Mouse (Mus musculus) heart, embryonic 10.5 days (tissue): ENCODE results near the gene Gm20708. TPM values are rescaled to one million over a fixed set of nuclear protein-coding genes. Genes with fewer than 3 reads are reported as not detected.
"Not testable (repeated sequence)": the region's sequence is repeated elsewhere in the genome, so short reads cannot be mapped to it uniquely, and the experiment has no call there.

Experiments
- DNase-seq: peaks from one replicate; pipeline ENCODE4 v3.0.0-alpha.2; 2017; ENCODE audit warnings: low spot score
- H3K27ac ChIP-seq: fragments of 300-500 bp; sonication (generic); 2 replicates; pipeline ENCODE4 v1.5.1; 2016; ENCODE audit warnings: mild to moderate bottlenecking
- H3K27me3 ChIP-seq: fragments of 300-500 bp; sonication (generic); 2 replicates; pipeline ENCODE4 v1.6.1; 2016; ENCODE audit warnings: mild to moderate bottlenecking; ENCODE audit not compliant: poor library complexity, insufficient read depth, severe bottlenecking
- H3K36me3 ChIP-seq: fragments of 300-500 bp; sonication (generic); 2 replicates; pipeline ENCODE4 v1.6.1; 2016; ENCODE audit warnings: mild to moderate bottlenecking, moderate library complexity
- H3K4me1 ChIP-seq: fragments of 300-500 bp; sonication (generic); 2 replicates; pipeline ENCODE4 v1.6.1; 2016; ENCODE audit warnings: mild to moderate bottlenecking
- H3K4me3 ChIP-seq: fragments of 300-500 bp; sonication (generic); 2 replicates; pipeline ENCODE4 v1.5.1; 2016; ENCODE audit warnings: mild to moderate bottlenecking, moderate library complexity
- H3K9me3 ChIP-seq: fragments of 300-500 bp; sonication (generic); 2 replicates; pipeline ENCODE4 v1.6.1; 2016; ENCODE audit warnings: mild to moderate bottlenecking, moderate library complexity
- WGBS: fragments of 180-500 bp; shearing (Covaris S2); methylation state at CpG from one replicate; pipeline ENCODE4 v1.1.7; 2016; 5-methylcytosine and 5-hydroxymethylcytosine counted together
- polyA plus RNA-seq: library from polyadenylated mRNA; unstranded; fragments of >200 nt; fragmentation: Nextera tagmentation; extraction: Ambion mirVana; gene quantifications from 2 replicates; pipeline ENCODE4 v1.2.1, GENCODE M21; 2016

Gene Gm20708
- polyA plus RNA-seq, 1 experiment from 2014 or later: 1.1 TPM

GRCm38 (mm10) chr11:117800038-117800437 lies 9.4 kb upstream of the Gm20708 start:
- Histone ChIP-seq H3K9me3 (no peaks in the 10 kb centered on the region), H3K27me3 (peaks cover 10% of the 10 kb centered on the region), H3K4me1 (peaks cover 34% of the 10 kb centered on the region), H3K4me3 (no peak overlapping the region), H3K27ac (no peak overlapping the region), H3K36me3 (no peaks in the 10 kb centered on the region)
- no peak for DNase-seq
- WGBS: 82% methylated on average over 7 of the region's 7 CpGs

DNA sequence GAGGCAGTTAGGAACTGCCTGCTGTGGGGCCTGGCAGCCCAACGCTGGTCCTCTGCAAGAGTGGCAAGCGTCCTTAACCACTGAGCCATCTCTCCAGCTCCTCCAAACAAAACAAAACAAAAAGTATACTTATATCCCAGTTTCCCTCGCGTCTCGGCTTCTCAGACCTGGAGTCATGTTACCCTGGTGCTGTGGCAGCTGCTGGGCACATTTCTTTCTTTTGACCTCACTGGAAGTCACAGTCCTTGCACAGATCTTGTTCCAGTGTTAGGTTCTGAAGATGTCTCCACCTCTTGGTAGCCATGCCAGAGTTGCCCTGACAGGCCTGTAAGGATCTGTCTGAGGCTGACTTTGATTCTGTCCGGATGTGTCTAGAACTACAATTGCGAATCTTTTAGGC lies 7.8 kb upstream of the Gm20708 start:
- 79% methylated on average over 7 of the region's 7 CpGs for whole genome bisulfite sequencing
- DNase-seq: no peak
- no peak overlapping the region for H3K4me3 ChIP-seq

DNA sequence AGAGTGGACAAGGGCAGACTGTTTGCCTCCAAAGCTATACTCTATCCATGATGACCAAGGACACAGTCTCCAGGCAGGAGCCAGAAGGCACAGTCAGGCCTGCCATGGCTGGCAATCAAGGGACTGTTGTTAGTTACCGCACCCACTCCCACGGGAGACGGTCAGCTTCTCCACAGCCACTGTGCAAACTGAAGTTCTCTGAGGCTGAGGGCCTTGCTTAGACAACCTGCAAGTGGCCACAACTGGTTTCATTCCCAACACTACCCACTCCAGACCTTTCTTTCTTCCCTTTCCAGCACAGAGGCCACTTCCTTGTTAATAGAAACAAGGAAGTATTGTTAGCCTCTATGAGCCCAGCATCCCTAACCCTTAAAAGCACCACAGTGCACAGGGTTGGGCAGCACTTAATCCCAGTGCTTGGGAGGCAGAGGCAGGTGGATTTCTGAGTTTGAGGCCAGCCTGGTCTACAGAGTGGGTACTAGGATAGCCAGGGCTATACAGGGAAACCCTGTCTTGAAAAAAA lies 6.2 kb upstream of the Gm20708 start:
- no peak for DNase-seq
- Histone ChIP-seq H3K36me3 (no peaks in the 10 kb centered on the region), H3K4me3 (no peak overlapping the region), H3K9me3 (no peaks in the 10 kb centered on the region), H3K27me3 (peaks cover 4% of the 10 kb centered on the region; the same call in 1 of the 2 replicates), H3K27ac (peak overlapping the region; percentile 1; the same call in 1 of the 2 replicates), H3K4me1 (peaks cover 19% of the 10 kb centered on the region)
- 86% methylated on average over 3 of the region's 3 CpGs for WGBS

More for the DNA sequence above, 7.8 kb upstream of the Gm20708 start:
- H3K36me3 ChIP-seq: no peaks in the 10 kb centered on the region
- peaks cover 32% of the 10 kb centered on the region for H3K4me1 ChIP-seq
- no peak overlapping the region for H3K27ac ChIP-seq
- H3K27me3 ChIP-seq: peaks cover 10% of the 10 kb centered on the region
- H3K9me3 ChIP-seq: no peaks in the 10 kb centered on the region

- WGBS: 92% methylated on average over 6 of the region's 6 CpGs
- Histone ChIP-seq H3K4me1 (peaks cover 38% of the 10 kb centered on the region), H3K36me3 (no peaks in the 10 kb centered on the region)
Measured at GRCm38 (mm10) chr11:117806781-117807180, 2.7 kb upstream of the Gm20708 start.

GRCm38 (mm10) chr11:117810401-117811046 lies 1.1 kb downstream of the Gm20708 start:
- under 1% methylated on average over 21 of the region's 21 CpGs for WGBS
- Histone ChIP-seq H3K27ac (peak overlapping the region; percentile 90), H3K36me3 (peaks cover 36% of the 10 kb centered on the region), H3K9me3 (no peaks in the 10 kb centered on the region), H3K4me3 (peak overlapping the region; percentile 93), H3K27me3 (no peaks in the 10 kb centered on the region), H3K4me1 (peaks cover 52% of the 10 kb centered on the region)
- peak; percentile 92 for DNase-seq

More at GRCm38 (mm10) chr11:117806781-117807180, 2.7 kb upstream of the Gm20708 start:
- H3K27ac ChIP-seq: no peak overlapping the region
- H3K4me3 ChIP-seq: no peak overlapping the region
- H3K9me3 ChIP-seq: no peaks in the 10 kb centered on the region
- DNase-seq: no peak
- H3K27me3 ChIP-seq: peaks cover 4% of the 10 kb centered on the region; the same call in 1 of the 2 replicates

- peaks cover 69% of the 10 kb centered on the region for H3K36me3 ChIP-seq
Measured at GRCm38 (mm10) chr11:117813867-117814266, 4.4 kb downstream of the Gm20708 start.

DNA sequence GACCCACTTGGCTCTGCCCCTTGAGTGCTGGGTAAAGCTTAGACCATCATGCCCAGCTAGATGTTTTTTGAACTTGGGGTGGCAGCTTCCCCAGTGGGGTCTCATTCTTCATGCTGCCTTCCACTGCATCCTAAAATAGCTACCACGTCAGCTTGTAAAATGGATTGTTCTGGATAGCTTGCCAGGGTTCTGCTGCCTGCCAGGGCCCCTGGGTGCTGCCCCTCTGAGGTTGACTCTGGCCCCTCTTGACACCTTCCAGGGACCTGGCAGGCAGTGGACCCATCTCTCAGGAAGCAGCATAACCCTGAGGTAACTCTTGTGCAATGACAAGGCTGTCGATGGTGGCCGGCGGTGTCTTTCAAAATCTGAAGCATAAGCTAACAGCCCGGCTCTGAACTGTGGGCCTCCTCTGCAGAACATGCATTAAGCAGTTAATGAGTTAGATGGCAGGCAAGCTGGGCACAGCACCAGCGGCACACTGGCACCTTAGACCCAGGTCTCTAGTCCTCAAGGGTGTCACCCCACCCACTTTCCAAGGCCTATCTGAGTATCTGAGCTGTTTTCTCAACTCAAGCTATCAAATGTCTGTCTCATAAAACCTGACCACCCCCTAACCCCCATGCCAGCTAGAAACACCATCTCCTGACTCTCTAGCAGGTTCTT lies 5.4 kb downstream of the Gm20708 start:
- H3K4me1 ChIP-seq: peaks cover 61% of the 10 kb centered on the region
- 89% methylated on average over 6 of the region's 6 CpGs for WGBS
- H3K9me3 ChIP-seq: no peaks in the 10 kb centered on the region
- no peaks in the 10 kb centered on the region for H3K27me3 ChIP-seq
- no peak overlapping the region for H3K27ac ChIP-seq
- DNase-seq: no peak
- H3K36me3 ChIP-seq: peaks cover 79% of the 10 kb centered on the region
- no peak overlapping the region for H3K4me3 ChIP-seq

More at GRCm38 (mm10) chr11:117813867-117814266, 4.4 kb downstream of the Gm20708 start:
- Histone ChIP-seq H3K4me1 (peaks cover 61% of the 10 kb centered on the region), H3K4me3 (no peak overlapping the region), H3K27me3 (no peaks in the 10 kb centered on the region), H3K9me3 (no peaks in the 10 kb centered on the region), H3K27ac (no peak overlapping the region)
- 69% methylated on average over 5 of the region's 5 CpGs for WGBS
- DNase-seq: no peak

DNA sequence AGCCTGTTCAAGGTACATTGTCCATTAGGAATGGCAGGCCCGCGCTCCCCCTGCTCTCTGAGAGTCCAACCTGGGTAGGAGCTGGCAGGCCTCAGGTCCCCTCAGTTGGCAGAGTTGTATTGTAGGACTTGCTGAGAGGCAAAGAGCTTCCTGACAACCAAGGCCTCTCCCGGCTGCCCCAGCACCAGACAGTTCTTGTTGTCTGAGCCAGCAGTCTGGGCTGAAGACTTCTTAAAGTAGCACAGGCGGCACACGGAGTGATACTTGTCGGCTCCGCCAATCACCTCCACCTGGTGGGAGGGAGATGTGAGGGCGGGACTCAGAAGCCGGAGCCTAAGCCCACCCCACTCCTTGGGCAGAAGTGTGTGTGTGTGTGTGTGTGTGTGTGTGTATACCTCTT lies 6.4 kb downstream of the Gm20708 start:
- Histone ChIP-seq H3K4me1 (peaks cover 51% of the 10 kb centered on the region), H3K36me3 (peaks cover 89% of the 10 kb centered on the region)
- H3K27ac ChIP-seq, H3K4me3 ChIP-seq, DNase-seq, H3K27me3 ChIP-seq, H3K9me3 ChIP-seq: not testable (repeated sequence)
- WGBS: 80% methylated on average over 9 of the region's 9 CpGs

GRCm38 (mm10) chr11:117816389-117816996 lies 7.0 kb downstream of the Gm20708 start:
- peaks cover 95% of the 10 kb centered on the region for H3K36me3 ChIP-seq
- 88% methylated on average over 11 of the region's 13 CpGs for WGBS
- H3K27me3 ChIP-seq: no peaks in the 10 kb centered on the region
- H3K9me3 ChIP-seq: no peaks in the 10 kb centered on the region
- no peak for DNase-seq
- H3K27ac ChIP-seq: no peak overlapping the region
- H3K4me3 ChIP-seq: no peak overlapping the region
- H3K4me1 ChIP-seq: peaks cover 45% of the 10 kb centered on the region

DNA sequence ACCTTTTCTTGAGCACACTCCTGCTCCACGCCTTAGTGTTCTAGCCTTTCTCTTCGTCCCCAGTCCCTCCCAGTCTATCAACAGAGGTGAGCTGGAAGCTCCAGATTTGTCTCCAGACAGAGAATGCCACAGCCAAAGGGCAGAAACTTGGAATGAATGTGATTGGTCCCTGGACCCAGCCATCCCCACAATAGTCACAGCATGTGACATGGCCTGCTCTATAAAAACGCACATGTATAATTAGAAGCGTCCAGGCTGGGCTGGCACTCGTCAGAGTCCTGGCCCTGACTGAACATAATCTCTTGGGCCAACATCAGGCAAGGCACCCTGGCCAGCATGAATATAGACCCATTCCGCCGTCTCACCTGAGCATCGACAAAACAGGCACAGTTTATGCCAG lies 9.6 kb downstream of the Gm20708 start:
- Histone ChIP-seq H3K27me3 (no peaks in the 10 kb centered on the region), H3K4me3 (no peak overlapping the region), H3K4me1 (peaks cover 45% of the 10 kb centered on the region), H3K9me3 (no peaks in the 10 kb centered on the region), H3K36me3 (peaks cover 99% of the 10 kb centered on the region), H3K27ac (no peak overlapping the region)
- WGBS: 84% methylated on average over 8 of the region's 8 CpGs
- DNase-seq: no peak

DNA sequence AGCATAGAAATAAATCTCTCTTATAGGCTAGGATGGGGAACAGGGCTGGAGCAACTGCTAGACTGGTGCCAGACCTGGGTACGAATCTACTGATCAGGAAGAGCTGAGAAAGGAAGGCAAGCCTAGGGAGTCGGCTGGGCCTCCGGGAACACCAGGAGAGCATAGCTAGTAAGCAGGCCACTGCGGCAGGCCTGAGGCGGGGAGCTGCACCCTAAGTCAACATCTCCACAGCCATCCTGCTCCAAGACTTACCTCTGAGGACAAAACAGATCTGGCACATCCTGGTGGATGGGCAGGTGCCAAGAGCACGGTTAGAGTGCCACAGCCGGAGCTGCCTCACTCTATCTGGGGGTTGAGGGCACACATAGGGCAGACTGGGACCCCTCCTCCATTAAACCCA lies 10.7 kb downstream of the Gm20708 start:
- no peaks in the 10 kb centered on the region for H3K27me3 ChIP-seq
- H3K4me3 ChIP-seq: no peak overlapping the region
- H3K36me3 ChIP-seq: peaks cover 88% of the 10 kb centered on the region
- peaks cover 47% of the 10 kb centered on the region for H3K4me1 ChIP-seq
- H3K27ac ChIP-seq: no peak overlapping the region
- DNase-seq: no peak
- H3K9me3 ChIP-seq: no peaks in the 10 kb centered on the region
- WGBS: 92% methylated on average over 7 of the region's 7 CpGs

GRCm38 (mm10) chr11:117821868-117822267 lies 12.4 kb downstream of the Gm20708 start:
- 88% methylated on average over 9 of the region's 9 CpGs for WGBS
- peaks cover 58% of the 10 kb centered on the region for H3K4me1 ChIP-seq

GRCm38 (mm10) chr11:117822728-117823241 lies 13.3 kb downstream of the Gm20708 start:
- Histone ChIP-seq H3K9me3 (no peaks in the 10 kb centered on the region), H3K4me3 (no peak overlapping the region), H3K4me1 (peaks cover 60% of the 10 kb centered on the region), H3K27ac (no peak overlapping the region), H3K27me3 (no peaks in the 10 kb centered on the region), H3K36me3 (peaks cover 63% of the 10 kb centered on the region)
- no peak for DNase-seq
- WGBS: 79% methylated on average over 7 of the region's 7 CpGs

More at GRCm38 (mm10) chr11:117821868-117822267, 12.4 kb downstream of the Gm20708 start:
- no peaks in the 10 kb centered on the region for H3K9me3 ChIP-seq
- H3K4me3 ChIP-seq: no peak overlapping the region
- no peaks in the 10 kb centered on the region for H3K27me3 ChIP-seq
- DNase-seq: no peak
- H3K27ac ChIP-seq: no peak overlapping the region
- H3K36me3 ChIP-seq: peaks cover 72% of the 10 kb centered on the region
